Mouse (Mus musculus) spleen, embryonic (tissue): Measurements from ENCODE around the gene Pgpep1l.

ENCODE experiments used
- CTCF ChIA-PET: fragments of 350-600 bp; sonication (Branson Sonifier 250); formaldehyde crosslinking; loops from one replicate; lab custom pipeline; 2022; lab: Charles Lee

Gene Pgpep1l

DNA sequence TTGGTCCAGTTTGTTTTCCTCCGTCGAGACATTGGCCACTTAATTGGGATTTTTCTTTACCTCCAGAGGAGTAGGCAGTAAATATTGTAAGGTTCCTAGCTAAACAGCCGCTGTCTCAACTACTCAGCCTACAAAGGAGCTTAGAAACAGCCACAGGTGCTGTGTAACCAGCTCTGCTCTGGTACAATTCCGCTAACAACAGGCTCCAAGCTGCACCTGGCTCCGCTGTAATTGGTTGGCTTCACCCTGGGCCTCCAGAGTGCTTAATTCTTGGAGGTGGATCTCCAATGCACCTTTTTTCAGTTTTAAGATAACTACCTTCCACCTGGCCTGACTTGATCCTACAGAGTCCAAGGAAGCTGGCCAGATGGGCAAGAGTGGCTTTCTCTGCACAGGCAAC, 40.0 kb downstream of the Pgpep1l start:
- CTCF ChIA-PET = no interaction called here

- CTCF ChIA-PET = no interaction called here
Observed at GRCm38 (mm10) chr7:68223356-68223808, 40.7 kb downstream of the Pgpep1l start.

GRCm38 (mm10) chr7:68221677-68222230, 42.3 kb downstream of the Pgpep1l start:
- CTCF ChIA-PET = no interaction called here

GRCm38 (mm10) chr7:68218879-68219278, 45.2 kb downstream of the Pgpep1l start:
- CTCF ChIA-PET = interaction anchor here (0.6 kb wide), 1 partner anchor 1266 kb away, joined by 4 read pairs; no protein-coding TSS in a partner anchor

GRCm38 (mm10) chr7:68215522-68216070, 48.4 kb downstream of the Pgpep1l start:
- CTCF ChIA-PET = no interaction called here

- CTCF ChIA-PET = no interaction called here
Observed at GRCm38 (mm10) chr7:68213842-68214241, 50.2 kb downstream of the Pgpep1l start.

DNA sequence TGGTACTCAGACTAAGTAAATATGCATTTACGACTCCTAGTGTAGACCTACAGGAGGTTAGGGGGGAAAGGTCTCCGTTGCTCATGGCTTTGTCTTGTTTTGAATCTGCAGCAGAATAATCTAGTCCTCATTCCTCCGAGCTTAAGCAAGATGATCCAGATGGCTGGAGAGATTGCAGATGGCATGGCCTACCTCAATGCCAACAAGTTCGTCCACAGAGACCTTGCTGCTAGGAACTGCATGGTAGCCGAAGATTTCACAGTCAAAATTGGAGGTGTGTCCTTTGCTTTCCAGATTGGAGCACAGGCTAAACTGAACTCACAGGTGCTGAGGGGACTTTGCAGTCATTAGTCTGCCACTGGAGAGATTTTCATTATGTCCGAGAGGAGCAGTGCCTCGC, 52.1 kb downstream of the Pgpep1l start:
- CTCF ChIA-PET = no interaction called here

DNA sequence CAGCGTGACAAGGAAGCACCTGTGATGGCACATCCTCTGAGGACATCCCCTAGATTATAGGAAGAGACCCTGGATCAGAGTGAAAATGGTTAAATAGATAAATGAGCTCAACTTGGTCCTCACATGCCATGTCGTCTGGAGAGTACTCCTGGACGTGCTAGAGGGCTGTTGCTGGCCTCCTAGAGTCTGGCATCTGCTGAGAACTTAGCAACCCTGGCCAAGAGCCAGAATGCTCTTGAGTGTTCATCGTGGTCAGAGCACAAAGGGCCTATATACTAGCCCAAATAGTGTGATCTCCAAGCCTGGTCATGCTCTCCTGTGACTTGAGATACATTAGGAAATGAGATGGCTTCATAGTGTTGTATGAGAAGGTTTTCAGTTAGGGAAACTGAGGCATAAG, 53.6 kb downstream of the Pgpep1l start:
- CTCF ChIA-PET = no interaction called here

- CTCF ChIA-PET = interaction anchor here (0.5 kb wide), 1 partner anchor 35 kb away, joined by 3 read pairs; no protein-coding TSS in a partner anchor
Observed at GRCm38 (mm10) chr7:68209039-68209438, 55.0 kb downstream of the Pgpep1l start.

DNA sequence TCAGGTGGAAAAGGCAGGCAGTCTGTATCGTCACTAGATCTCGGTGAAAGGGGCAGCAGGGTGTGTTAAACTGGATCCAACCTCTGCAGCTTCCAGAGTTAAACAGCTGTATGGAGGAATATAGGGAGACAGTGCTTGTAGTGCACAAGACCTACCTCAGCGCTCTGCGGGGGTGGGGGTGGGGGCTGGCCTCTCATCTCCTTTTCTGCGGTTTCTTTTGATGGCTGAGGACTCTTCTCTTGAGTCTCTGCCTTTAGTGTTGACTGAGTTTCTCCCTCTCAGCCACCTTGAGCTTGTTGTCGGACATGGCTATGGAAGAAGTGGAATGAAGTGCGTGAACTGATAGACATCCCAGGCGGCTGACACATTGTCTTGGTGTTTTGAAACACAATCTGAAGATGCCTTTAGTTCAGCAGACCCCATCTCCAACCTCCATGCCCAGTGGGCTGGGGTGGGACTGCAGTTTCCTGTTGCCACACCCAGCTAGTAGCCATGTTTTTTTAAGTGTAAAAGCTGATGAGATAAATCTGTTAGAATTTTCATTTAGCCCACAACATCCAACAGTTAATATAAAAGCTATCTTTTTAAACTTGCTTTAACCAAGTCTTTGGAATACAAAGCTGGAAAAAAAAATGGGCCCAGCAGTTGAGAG, 58.1 kb downstream of the Pgpep1l start:
- CTCF ChIA-PET = no interaction called here

DNA sequence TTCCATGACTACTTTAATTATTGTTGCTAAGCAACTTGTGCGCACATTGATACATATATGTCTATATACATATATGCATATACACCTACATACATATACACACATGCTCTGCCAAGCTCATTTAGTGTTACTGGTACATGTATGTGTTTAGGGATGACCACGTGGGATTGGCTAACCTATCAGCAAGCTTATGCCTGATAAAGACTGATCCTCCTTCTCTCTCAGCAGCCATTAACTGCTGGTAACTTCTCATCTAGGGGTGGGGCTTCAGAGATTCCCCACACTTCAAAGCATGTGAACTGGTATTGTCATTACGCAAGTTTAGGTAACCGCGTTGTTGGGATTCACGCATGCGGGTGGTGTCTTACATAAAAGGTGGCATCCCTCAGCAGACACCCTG, 64.4 kb downstream of the Pgpep1l start:
- CTCF ChIA-PET = no interaction called here

- CTCF ChIA-PET = no interaction called here
Observed at GRCm38 (mm10) chr7:68193958-68194695, 69.9 kb downstream of the Pgpep1l start.

GRCm38 (mm10) chr7:68189691-68190456, 74.2 kb downstream of the Pgpep1l start:
- CTCF ChIA-PET = no interaction called here

- CTCF ChIA-PET = no interaction called here
Observed at GRCm38 (mm10) chr7:68189211-68189610, 74.8 kb downstream of the Pgpep1l start.
